Mouse (Mus musculus): ENCODE data around the gene 4931429L15Rik. TPM values are rescaled to one million over a fixed set of nuclear protein-coding genes. Genes with fewer than 3 reads are reported as not detected.
A peak's percentile ranks its signal among the peaks of the same experiment; 100 is the strongest.

The 4931429L15Rik gene
- polyA plus RNA-seq, 1 experiment from 2014 or later, result not detected

DNA sequence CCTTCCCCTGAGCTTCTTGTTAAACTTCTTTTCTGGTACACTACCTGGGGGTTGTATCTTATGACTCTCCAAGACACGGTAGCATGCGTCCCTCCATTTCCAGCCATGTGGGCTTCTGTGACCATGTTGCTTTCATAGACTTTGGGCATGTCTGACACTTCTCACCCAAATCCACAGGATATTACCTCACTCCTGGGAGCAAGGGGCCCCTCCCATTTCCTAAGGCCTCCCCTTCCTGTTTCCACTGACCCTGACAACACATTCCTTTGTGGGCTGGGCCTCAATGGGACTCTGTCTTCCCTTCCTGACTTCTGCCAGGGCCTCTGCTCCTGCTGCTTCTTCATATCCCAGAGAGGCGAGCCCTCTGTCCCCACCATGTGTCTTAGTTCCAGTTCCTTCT is 62.2 kb downstream of the 4931429L15Rik start:
- Histone ChIP-seq H3K9ac (no peak overlapping the region), H3K4me2 (no peak overlapping the region), H3K4me3 (ENCODE audit: low read depth, low read length) (no peak overlapping the region), H3K27me3 (ENCODE audit: insufficient read depth, low read length) (no peaks in the 10 kb centered on the region), H3K9me3 (ENCODE audit: low read depth, low read length) (no peaks in the 10 kb centered on the region), H3K27ac (ENCODE audit: low read depth) (no peak overlapping the region), H3K4me1 (ENCODE audit: insufficient read depth) (no peaks in the 10 kb centered on the region), H3K36me3 (ENCODE audit: insufficient read depth) (no peaks in the 10 kb centered on the region)
- TF ChIP-seq CTCF (IDR thresholded peaks at IDR 0.05; ENCODE audit: low read depth), result no peak
- 85% methylated on average over 3 of the region's 3 CpGs for WGBS
- DNase-seq, result peak; percentile 50
- peak; percentile 60; the same call in 1 of the 2 replicates for ATAC-seq (ENCODE audit: insufficient read depth)

DNA sequence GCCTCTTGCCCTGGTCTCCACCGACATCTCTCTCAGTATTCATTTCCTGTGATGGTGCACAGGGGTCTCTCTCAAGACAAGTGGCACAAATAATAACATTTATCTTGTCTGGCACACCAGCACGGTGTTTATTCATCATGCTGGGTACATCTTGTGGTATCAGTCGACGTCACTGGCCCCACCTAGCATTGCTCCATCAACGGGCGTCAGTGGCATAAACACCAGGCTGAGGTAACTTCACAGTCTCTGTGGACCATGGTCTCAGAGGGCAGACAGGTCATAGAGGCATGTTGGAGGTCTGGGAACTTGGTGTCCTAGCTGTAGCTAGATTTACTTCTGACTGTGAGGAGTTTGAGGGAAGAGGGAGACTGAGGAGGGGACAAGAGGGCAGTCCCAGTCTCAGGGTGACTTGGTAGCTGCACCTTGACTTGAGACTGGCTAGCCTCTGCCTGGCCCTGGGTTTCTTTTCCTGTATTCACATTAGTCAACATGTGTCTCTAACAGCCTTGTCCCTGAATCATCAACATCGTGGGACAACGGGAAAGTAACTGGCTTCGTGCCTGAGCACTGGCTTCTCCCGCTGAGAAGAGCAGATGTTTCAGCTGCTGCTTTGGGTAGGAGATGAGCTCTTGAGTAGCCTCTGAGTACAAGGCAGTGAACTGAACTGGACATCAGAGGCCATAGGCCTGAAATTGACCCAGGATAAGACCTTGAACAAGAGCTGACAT is 63.0 kb downstream of the 4931429L15Rik start:
- no peak for ATAC-seq (ENCODE audit: insufficient read depth)
- Histone ChIP-seq H3K4me1 (ENCODE audit: insufficient read depth) (no peaks in the 10 kb centered on the region), H3K4me3 (ENCODE audit: low read depth, low read length) (no peak overlapping the region), H3K9me3 (ENCODE audit: low read depth, low read length) (no peaks in the 10 kb centered on the region), H3K36me3 (ENCODE audit: insufficient read depth) (no peaks in the 10 kb centered on the region), H3K27ac (ENCODE audit: low read depth) (no peak overlapping the region), H3K9ac (no peak overlapping the region), H3K27me3 (ENCODE audit: insufficient read depth, low read length) (no peaks in the 10 kb centered on the region), H3K4me2 (no peak overlapping the region)
- no peak for DNase-seq
- TF ChIP-seq CTCF (IDR thresholded peaks at IDR 0.05; ENCODE audit: low read depth), result no peak
- WGBS, result 74% methylated on average over 10 of the region's 10 CpGs

DNA sequence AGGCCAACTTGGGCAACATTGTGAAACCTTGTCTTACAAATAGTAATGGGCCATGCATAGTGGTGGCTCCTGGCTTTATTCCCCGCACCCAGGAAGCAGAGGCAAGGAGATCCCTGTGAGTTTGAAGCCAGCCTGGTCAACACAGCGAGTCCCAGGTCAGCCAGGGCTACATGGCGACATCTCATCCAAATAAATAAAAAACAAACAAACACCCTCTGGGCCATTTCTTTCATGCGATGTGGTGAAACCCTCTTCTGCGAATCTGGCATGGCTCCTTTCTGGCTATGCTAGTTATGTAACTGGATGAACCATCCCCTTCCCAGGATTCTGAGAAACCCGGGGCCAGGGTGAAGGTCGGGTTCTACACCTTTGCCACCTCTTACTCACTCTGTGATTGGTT is 63.6 kb downstream of the 4931429L15Rik start:
- Histone ChIP-seq H3K4me1 (ENCODE audit: insufficient read depth) (no peaks in the 10 kb centered on the region), H3K4me3 (ENCODE audit: low read depth, low read length) (no peak overlapping the region), H3K36me3 (ENCODE audit: insufficient read depth) (no peaks in the 10 kb centered on the region), H3K27ac (ENCODE audit: low read depth) (no peak overlapping the region), H3K4me2 (no peak overlapping the region), H3K9ac (no peak overlapping the region), H3K27me3 (ENCODE audit: insufficient read depth, low read length) (no peaks in the 10 kb centered on the region), H3K9me3 (ENCODE audit: low read depth, low read length) (no peaks in the 10 kb centered on the region)
- WGBS, result 80% methylated on average over 7 of the region's 7 CpGs
- TF ChIP-seq CTCF (IDR thresholded peaks at IDR 0.05; ENCODE audit: low read depth), result no peak
- no peak for ATAC-seq (ENCODE audit: insufficient read depth)
- no peak for DNase-seq

Other genes starting within 250 kb of the 4931429L15Rik start
- 0.80 and 2.0 TPM in 2 replicates for gene Apoa1, start 91.4 kb downstream of the 4931429L15Rik start, polyA plus RNA-seq (2014; fragmentation: Nextera tagmentation; extraction: Ambion mirVana)
- gene Apoc3, start 84.3 kb downstream of the 4931429L15Rik start, polyA plus RNA-seq (2014; fragmentation: Nextera tagmentation; extraction: Ambion mirVana), result not detected in 2 replicates
- not detected in 2 replicates for gene Apoa4, start 79.3 kb downstream of the 4931429L15Rik start, polyA plus RNA-seq (2014; fragmentation: Nextera tagmentation; extraction: Ambion mirVana)
- gene Apoa5, start 51.4 kb downstream of the 4931429L15Rik start, polyA plus RNA-seq (2014; fragmentation: Nextera tagmentation; extraction: Ambion mirVana), result not detected in 2 replicates
- 56.0 and 61.8 TPM in 2 replicates for gene Zpr1, start 46.9 kb downstream of the 4931429L15Rik start, polyA plus RNA-seq (2014; fragmentation: Nextera tagmentation; extraction: Ambion mirVana)
- 27.1 and 27.6 TPM in 2 replicates for gene Bud13, start 37.0 kb downstream of the 4931429L15Rik start, polyA plus RNA-seq (2014; fragmentation: Nextera tagmentation; extraction: Ambion mirVana)